Comparison of ENCODE assay signal across 30 mouse cellular contexts in the genomic region with DNA sequence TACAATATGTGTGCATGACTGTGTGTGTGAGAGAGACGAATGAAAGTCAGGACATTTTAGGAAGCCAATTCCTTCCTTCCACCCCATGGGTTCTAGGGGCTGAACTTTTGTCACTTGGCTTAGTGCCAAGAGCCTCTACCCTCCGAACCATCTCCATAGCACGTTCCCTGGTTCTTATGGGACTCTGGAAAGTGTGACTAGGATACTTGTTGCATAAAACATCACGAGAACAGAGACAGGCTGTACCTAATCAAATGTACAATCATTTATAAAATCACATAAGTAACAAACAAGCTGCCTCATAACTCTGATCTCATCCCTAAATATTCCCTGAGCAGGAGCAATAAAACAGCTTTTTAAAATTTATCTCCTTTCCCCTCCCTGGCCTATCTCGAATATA.
"Had no signal": no experiment of that assay in that cellular context is flagged by ENCODE, and none has a peak within 500 bp of the region (broad histone marks: within the 10 kb centered on the region; RNA-seq: fewer than 3 reads in every experiment).

No protein-coding gene starts in this region.

- H3K27ac ChIP-seq: left cerebral cortex, adult 2 months; limb, embryonic 10.5 days; limb, embryonic 12.5 days; limb, embryonic 13.5 days; limb, embryonic 15.5 days; liver, embryonic 12.5 days; liver, embryonic 13.5 days; liver, embryonic 14.5 days; liver, embryonic 15.5 days; lung, embryonic 15.5 days; macrophage; midbrain, embryonic 10.5 days; midbrain, embryonic 12.5 days; midbrain, embryonic 13.5 days; midbrain, embryonic 15.5 days; neural tube, embryonic 12.5 days had no signal

- H3K4me3 ChIP-seq: left cerebral cortex, adult 2 months; limb, embryonic 10.5 days; limb, embryonic 12.5 days; limb, embryonic 13.5 days; limb, embryonic 15.5 days; liver, embryonic 12.5 days; liver, embryonic 13.5 days; liver, embryonic 15.5 days; lung, embryonic 15.5 days; megakaryocyte, embryonic 14.5 days; midbrain, embryonic 10.5 days; midbrain, embryonic 12.5 days; midbrain, embryonic 13.5 days; midbrain, embryonic 15.5 days; myocyte; neural tube, embryonic 12.5 days had no signal

- H3K9me3 ChIP-seq: limb, embryonic 10.5 days; limb, embryonic 12.5 days; limb, embryonic 13.5 days; limb, embryonic 15.5 days; liver, embryonic 12.5 days; liver, embryonic 13.5 days; liver, embryonic 15.5 days; lung, embryonic 15.5 days; megakaryocyte, embryonic 14.5 days; midbrain, embryonic 10.5 days; midbrain, embryonic 12.5 days; midbrain, embryonic 13.5 days; midbrain, embryonic 15.5 days; neural tube, embryonic 12.5 days had no signal

- H3K9ac ChIP-seq: limb, embryonic 12.5 days; limb, embryonic 13.5 days; limb, embryonic 15.5 days; liver, embryonic 12.5 days; liver, embryonic 13.5 days; liver, embryonic 14.5 days; liver, embryonic 15.5 days; liver, postnatal 0 days; lung, embryonic 15.5 days; midbrain, embryonic 12.5 days; midbrain, embryonic 13.5 days; midbrain, embryonic 15.5 days; neural tube, embryonic 12.5 days had no signal

- ATAC-seq: liver, embryonic 12.5 days; liver, postnatal 0 days; midbrain, embryonic 13.5 days; midbrain, embryonic 15.5 days; midbrain, embryonic 16.5 days had no signal

- H3K4me2 ChIP-seq: limb, embryonic 12.5 days; limb, embryonic 13.5 days; limb, embryonic 15.5 days; liver, embryonic 11.5 days; liver, embryonic 12.5 days; liver, embryonic 13.5 days; liver, embryonic 15.5 days; lung, embryonic 15.5 days; midbrain, embryonic 11.5 days; midbrain, embryonic 12.5 days; midbrain, embryonic 13.5 days; midbrain, embryonic 15.5 days; neural tube, embryonic 12.5 days had no signal

- DNase-seq: left cerebral cortex, postnatal 4 days; liver; liver, embryonic 13.5 days; liver, postnatal 0 days; lung, adult 18-20 months; lung, postnatal 10 days; lung, postnatal 14 days; lung, postnatal 36 days; lung, postnatal 4 days; midbrain, embryonic 14.5 days had no signal

- H3K27me3 ChIP-seq: limb, embryonic 12.5 days; limb, embryonic 13.5 days; limb, embryonic 15.5 days; liver, embryonic 12.5 days; liver, embryonic 13.5 days; liver, embryonic 15.5 days; lung, embryonic 15.5 days; megakaryocyte, embryonic 14.5 days; midbrain, embryonic 12.5 days; midbrain, embryonic 13.5 days; midbrain, embryonic 15.5 days; neural tube, embryonic 12.5 days had no signal

- H3K36me3 ChIP-seq: limb, embryonic 10.5 days; limb, embryonic 12.5 days; limb, embryonic 13.5 days; limb, embryonic 15.5 days; liver, embryonic 12.5 days; liver, embryonic 13.5 days; liver, embryonic 15.5 days; lung, embryonic 15.5 days; midbrain, embryonic 10.5 days; midbrain, embryonic 12.5 days; midbrain, embryonic 13.5 days; midbrain, embryonic 15.5 days; neural tube, embryonic 12.5 days had no signal

- H3K4me1 ChIP-seq: limb, embryonic 10.5 days; limb, embryonic 12.5 days; limb, embryonic 15.5 days; liver, embryonic 12.5 days; liver, embryonic 13.5 days; liver, embryonic 15.5 days; lung, embryonic 15.5 days; megakaryocyte, embryonic 14.5 days; midbrain, embryonic 10.5 days; midbrain, embryonic 12.5 days; midbrain, embryonic 13.5 days; midbrain, embryonic 15.5 days; neural tube, embryonic 12.5 days had no signal
